Comparison of ENCODE assay signal across 7 mouse cellular contexts in the genomic region with DNA sequence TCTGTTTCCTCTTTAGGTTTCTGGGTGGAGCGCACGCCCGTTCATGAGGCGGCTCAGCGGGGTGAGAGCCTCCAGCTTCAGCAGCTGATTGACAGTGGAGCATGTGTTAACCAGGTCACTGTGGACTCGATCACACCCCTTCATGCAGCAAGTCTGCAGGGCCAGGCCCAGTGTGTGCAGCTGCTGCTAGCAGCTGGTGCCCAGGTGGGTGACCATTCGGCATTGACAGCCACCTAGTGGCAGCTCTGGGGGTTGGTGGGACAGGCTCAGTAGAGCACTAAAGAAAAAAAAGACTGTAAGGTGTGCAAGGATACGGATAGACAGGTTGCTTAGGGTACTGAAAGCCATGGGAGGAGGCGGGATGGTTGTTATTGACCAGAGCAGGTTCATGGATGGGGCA. TPM values are rescaled to one million over a fixed set of nuclear protein-coding genes. Genes with fewer than 3 reads are reported as not detected.
DNase-seq lines count a peak whose midpoint lies in the region; ATAC-seq lines count a peak whose summit lies in the region.

No protein-coding gene starts in this region.

- DNase-seq in urinary bladder, postnatal 14 days (ENCODE audit: low spot score): peak; percentile 54
- DNase-seq in urinary bladder, postnatal 10 days (ENCODE audit: low spot score): no peak
- peak; percentile 61 for DNase-seq in embryonic facial prominence, embryonic 10.5 days (ENCODE audit: low spot score)
- peak; percentile 59 for DNase-seq in kidney, adult 9 months
- peak; percentile 49 for DNase-seq in lung, postnatal 14 days

- no peak overlapping the region for H3K9ac ChIP-seq in stomach, embryonic 16.5 days (ENCODE audit: low read length)

- ATAC-seq in stomach, embryonic 16.5 days (ENCODE audit: insufficient read depth, low FRiP score): peak; percentile 76
- ATAC-seq in erythroid progenitor cell, adult 5-6 weeks (replicated peaks; ENCODE audit: low FRiP score, poor library complexity, severe bottlenecking): no peak

- no peaks in the 10 kb centered on the region for H3K4me1 ChIP-seq in embryonic facial prominence, embryonic 10.5 days
- no peaks in the 10 kb centered on the region for H3K4me1 ChIP-seq in stomach, embryonic 16.5 days (ENCODE audit: control insufficient read depth, insufficient read depth, low read length)

- H3K9me3 ChIP-seq in embryonic facial prominence, embryonic 10.5 days: 0 out of 2 replicates have a peak, but pooled peaks cover 5% of the 10 kb centered on the region
- H3K9me3 ChIP-seq in stomach, embryonic 16.5 days (replicated peaks; ENCODE audit: control insufficient read depth, low read length): no peaks in the 10 kb centered on the region

- no peaks in the 10 kb centered on the region for H3K27me3 ChIP-seq in embryonic facial prominence, embryonic 10.5 days (replicated peaks; ENCODE audit: low read depth, poor library complexity, severe bottlenecking)
- no peaks in the 10 kb centered on the region for H3K27me3 ChIP-seq in stomach, embryonic 16.5 days (ENCODE audit: control insufficient read depth, insufficient read depth, low read length)

- 71% methylated on average over 9 of the region's 9 CpGs for WGBS in embryonic facial prominence, embryonic 10.5 days
- WGBS in stomach, embryonic 16.5 days: 59% methylated on average over 9 of the region's 9 CpGs

- no peak overlapping the region for H3K27ac ChIP-seq in embryonic facial prominence, embryonic 10.5 days (replicated peaks)
- H3K27ac ChIP-seq in stomach, embryonic 16.5 days (ENCODE audit: low read length): peak overlapping the region; percentile 12; the same call in 1 of the 2 replicates

- H3K4me2 ChIP-seq in stomach, embryonic 16.5 days (ENCODE audit: low read depth, low read length): no peak overlapping the region

- H3K36me3 ChIP-seq in embryonic facial prominence, embryonic 10.5 days (replicated peaks): peaks cover 33% of the 10 kb centered on the region
- no peaks in the 10 kb centered on the region for H3K36me3 ChIP-seq in stomach, embryonic 16.5 days (ENCODE audit: control insufficient read depth, insufficient read depth, low read length)

- no peak overlapping the region for H3K4me3 ChIP-seq in embryonic facial prominence, embryonic 10.5 days
- no peak overlapping the region for H3K4me3 ChIP-seq in stomach, embryonic 16.5 days (replicated peaks; ENCODE audit: low read length)

RNA-seq across cellular contexts. Expression of a gene that starts 8.2 kb away (rescaled TPM):
- 15.0 and 22.2 TPM in 2 replicates for polyA plus RNA-seq in embryonic facial prominence, embryonic 10.5 days (2016; fragmentation: Nextera tagmentation; extraction: Ambion mirVana)
- polyA plus RNA-seq in stomach, embryonic 16.5 days (2015; fragmentation: Nextera tagmentation; extraction: Ambion mirVana): 15.1 and 16.4 TPM in 2 replicates
- total RNA-seq in erythroid progenitor cell, adult 5-6 weeks (2015; ENCODE audit: low replicate concordance): 1.8 and 6.7 TPM in 2 replicates
- 0.39 and 6.2 TPM in 2 replicates for total RNA-seq in erythroid progenitor cell, adult 5-6 weeks (2017; ENCODE audit: low replicate concordance)

RNA-seq across cellular contexts. Expression of a gene that starts 31.1 kb away (rescaled TPM):
- polyA plus RNA-seq in embryonic facial prominence, embryonic 10.5 days (2016; fragmentation: Nextera tagmentation; extraction: Ambion mirVana): 25.5 and 27.5 TPM in 2 replicates
- 10.5 and 11.2 TPM in 2 replicates for polyA plus RNA-seq in stomach, embryonic 16.5 days (2015; fragmentation: Nextera tagmentation; extraction: Ambion mirVana)
- total RNA-seq in erythroid progenitor cell, adult 5-6 weeks (2015; ENCODE audit: low replicate concordance): 21.6 and 53.7 TPM in 2 replicates
- total RNA-seq in erythroid progenitor cell, adult 5-6 weeks (2017; ENCODE audit: low replicate concordance): 16.7 and 23.0 TPM in 2 replicates
